Mouse (Mus musculus) layer of hippocampus, postnatal 36 days (tissue): Measurements from ENCODE around the gene Sptlc2. TPM values are rescaled to one million over a fixed set of nuclear protein-coding genes. Genes with fewer than 3 reads are reported as not detected.
"Not testable (repeated sequence)": the region's sequence is repeated elsewhere in the genome, so short reads cannot be mapped to it uniquely, and the experiment has no call there.

Experiments
- DNase-seq, 2 experiments: peaks; one replicate each; pipeline ENCODE4 v3.0.0; 2022
- total RNA-seq, 2 experiments: library from RNA; stranded (reverse); gene quantifications; 2 replicates each; pipeline ENCODE4 v1.2.3; 2021

Gene Sptlc2
- total RNA-seq, 2 experiments from 2014 or later, result 29.2 to 32.8 TPM

GRCm38 (mm10) chr12:87330213-87330612 lies 57.9 kb downstream of the Sptlc2 start:
- no peak for DNase-seq

- DNase-seq, result no peak
These were observed 60.1 kb downstream of the Sptlc2 start for GRCm38 (mm10) chr12:87328025-87328424.

DNA sequence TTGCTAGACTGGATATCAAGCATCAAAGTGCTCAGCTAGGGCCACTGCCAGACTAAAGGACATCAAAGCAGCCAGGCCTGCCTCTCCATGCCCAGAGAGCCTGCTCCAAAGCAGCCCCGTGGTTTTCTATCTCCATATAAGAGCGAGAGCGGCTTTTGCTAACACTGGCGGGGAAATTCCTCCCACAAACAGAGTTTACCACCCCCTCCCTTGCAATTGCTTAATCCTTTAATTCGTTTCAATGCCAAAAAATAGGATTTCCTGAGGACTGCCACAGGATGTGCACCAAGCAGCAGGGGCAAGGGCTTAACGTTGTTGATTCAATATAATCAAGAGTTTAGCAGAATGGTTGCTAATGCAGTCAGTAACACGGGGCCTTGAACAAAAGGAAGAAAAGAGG lies 60.5 kb downstream of the Sptlc2 start:
- DNase-seq, result no peak

- DNase-seq, result no peak
These were observed 62.7 kb downstream of the Sptlc2 start for GRCm38 (mm10) chr12:87325452-87325851.

- DNase-seq, result no peak
These were observed 68.9 kb downstream of the Sptlc2 start for GRCm38 (mm10) chr12:87319229-87319628.

GRCm38 (mm10) chr12:87317951-87318350 lies 70.2 kb downstream of the Sptlc2 start:
- DNase-seq, result no peak

DNA sequence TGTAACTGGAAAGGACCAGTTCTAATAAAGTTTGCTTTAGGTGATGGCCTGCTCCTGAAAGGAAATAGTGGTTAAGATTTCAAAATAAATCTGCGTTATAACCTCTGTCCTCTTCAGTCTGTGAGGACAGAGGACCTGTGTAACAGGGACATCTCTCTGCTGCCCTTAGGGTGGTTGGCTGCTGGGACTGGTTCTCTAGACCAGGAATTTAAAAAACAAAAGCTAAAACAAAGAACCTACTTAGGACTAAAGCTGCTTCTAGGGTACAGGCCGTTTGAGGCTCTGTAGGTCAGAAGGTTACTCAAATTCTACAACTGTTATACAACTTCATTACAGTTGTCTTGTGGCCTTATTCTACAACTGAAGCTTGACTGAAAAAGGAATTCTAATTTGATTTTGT lies 75.1 kb downstream of the Sptlc2 start:
- no peak for DNase-seq

DNA sequence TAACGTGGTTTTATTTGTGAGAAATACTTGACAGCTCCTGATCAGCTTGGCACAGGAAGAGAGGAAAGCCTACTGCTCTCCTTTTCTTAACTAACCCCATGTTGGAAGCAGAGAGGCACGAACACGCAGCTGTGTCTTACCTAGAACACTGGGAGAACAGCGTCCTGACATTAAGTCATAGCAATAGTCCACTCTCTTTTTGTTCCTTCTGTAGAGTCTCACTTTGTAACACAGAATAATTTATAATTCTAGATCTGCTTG lies 81.6 kb downstream of the Sptlc2 start:
- not testable (repeated sequence) for DNase-seq

- DNase-seq, result no peak
These were observed 82.2 kb downstream of the Sptlc2 start for GRCm38 (mm10) chr12:87305767-87306583.

GRCm38 (mm10) chr12:87301189-87301588 lies 87.0 kb downstream of the Sptlc2 start:
- no peak for DNase-seq

DNA sequence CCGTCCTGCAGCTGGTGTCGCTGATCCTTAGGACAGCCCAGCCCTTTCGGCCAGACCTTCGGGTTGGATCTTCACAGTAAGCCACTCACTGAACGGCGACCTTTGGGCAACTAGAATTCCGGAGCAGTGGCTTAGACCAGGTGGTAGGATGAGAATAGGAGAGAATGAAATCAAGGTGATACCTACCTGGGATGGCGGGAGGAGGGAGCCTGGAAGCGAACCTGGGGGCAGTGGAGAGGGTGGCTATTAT lies 87.8 kb downstream of the Sptlc2 start:
- DNase-seq, result no peak

DNA sequence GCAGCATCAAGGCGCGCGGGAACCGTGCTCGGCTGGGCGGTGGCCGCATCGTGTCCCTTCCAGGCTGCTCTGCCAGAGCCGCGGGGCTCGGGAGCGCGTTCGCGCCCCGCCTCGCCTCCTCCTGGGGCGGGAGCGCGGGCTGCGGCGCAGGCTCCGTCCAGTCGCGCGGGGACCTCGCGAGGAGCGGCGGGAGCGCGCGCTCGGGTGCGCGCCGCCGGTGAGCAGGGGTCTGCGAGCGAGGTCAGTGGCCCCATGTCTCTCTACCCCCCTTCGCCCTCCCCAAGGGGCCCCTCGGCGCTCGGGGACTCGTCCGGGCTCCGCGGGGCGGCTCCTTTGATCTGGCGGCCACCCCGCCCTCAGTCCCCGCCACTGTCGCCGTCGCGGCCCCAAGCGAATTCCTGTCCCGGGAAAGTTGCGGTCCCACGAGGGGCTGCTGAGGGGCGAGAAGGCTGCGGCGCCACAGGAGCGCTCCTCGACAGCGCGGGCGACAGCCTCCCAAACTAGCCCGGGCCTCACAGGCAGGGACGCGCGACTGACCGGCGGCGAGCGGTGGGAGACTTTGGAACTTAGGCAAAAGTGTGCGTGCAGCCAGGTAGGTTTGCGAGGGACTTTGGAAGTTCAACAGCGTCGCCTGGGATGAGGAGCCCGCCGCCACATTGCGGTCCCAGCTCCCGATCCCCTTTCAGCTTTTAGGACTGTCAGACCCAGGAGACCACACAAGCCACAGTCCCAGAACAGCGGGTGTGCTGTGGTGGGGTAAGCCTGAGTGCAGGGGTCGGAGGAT lies 88.3 kb downstream of the Sptlc2 start, which contains the start of gene Ism2:
Ism2 (minus strand) TSS at position 49 of the 784 bp plus-strand sequence.
- no peak for DNase-seq

GRCm38 (mm10) chr12:87299037-87299656 lies 89.0 kb downstream of the Sptlc2 start:
- no peak for DNase-seq

DNA sequence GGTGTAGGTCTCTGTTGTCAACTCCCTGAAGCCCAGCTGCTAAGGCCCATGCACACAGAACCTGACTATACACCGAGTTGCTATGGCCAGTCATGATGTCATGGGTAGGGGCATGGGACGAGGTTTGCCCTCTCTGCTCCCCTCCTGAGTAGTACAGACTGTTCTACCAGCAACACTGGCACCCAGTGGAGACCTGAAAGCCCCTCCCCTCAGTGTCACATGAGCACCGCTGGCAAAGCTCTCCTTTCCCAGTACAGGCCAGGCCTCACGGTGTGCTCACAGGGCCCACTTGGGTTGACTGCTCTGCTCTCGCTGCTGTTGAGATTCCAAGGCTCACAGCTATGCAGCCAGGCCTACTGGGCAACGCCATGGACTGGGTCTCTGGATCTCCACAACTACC lies 94.2 kb downstream of the Sptlc2 start:
- no peak for DNase-seq

DNA sequence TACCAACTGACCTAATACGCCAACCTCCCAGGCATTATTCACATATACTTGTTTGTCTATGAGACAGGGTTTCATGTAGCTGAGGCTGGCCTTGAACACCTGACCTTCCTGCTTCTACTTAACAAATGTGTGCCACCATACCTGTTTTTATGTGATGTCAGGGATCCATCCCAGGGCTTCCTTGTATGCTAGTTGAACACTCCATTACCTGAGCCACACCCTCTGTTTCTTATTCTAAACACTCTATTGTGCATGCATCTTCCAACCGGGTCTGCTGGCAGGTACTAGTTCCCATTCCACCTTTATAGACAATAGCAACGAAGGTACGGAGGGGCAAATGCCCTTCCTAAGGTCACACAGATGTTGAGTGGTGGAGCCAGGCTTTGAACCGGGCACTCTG lies 99.1 kb downstream of the Sptlc2 start:
- DNase-seq, result no peak

GRCm38 (mm10) chr12:87284726-87285125 lies 103.4 kb downstream of the Sptlc2 start:
- DNase-seq, result no peak

GRCm38 (mm10) chr12:87284268-87284667 lies 103.9 kb downstream of the Sptlc2 start:
- no peak for DNase-seq

GRCm38 (mm10) chr12:87283706-87284105 lies 104.4 kb downstream of the Sptlc2 start:
- no peak for DNase-seq

DNA sequence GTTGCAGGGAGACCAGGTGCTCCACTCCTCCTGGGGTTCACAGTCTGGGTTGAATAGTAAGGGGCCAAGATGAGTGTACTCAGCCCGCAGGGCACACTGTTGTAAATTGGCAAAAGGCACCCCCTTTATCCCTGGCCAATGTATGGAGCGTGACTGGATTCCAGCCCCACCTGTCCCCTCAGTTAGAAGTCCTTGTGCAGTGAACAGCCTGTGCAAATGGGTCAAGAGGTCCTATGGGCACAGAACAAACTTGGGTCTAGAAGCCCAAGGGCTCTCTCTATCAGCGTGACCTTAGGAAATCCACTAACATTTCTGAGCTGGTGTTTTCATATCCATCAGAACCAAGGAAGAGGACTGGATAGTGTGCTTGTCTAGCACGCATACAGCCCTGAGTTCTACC lies 105.4 kb downstream of the Sptlc2 start:
- no peak for DNase-seq

DNA sequence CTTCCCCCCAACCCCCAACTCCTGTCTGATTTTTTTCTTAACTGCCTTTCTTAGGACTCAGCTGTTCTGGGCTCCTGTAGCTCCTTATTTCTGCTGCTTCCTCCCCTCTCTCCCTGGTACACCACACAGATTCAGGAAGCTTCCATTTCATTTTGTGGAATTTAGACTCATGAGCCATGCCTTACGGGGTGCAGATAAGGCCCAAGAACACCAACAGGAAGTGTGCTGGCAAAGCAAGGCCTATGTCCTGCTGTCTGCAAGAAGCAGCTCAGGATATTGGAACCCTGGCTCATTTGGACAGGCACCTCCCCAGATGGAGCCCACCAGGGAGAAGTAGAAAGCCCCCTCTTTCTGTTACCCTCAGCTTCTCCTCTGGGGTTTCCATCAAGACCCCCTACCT lies 106.4 kb downstream of the Sptlc2 start:
- DNase-seq, result no peak

- no peak for DNase-seq
These were observed 108.3 kb downstream of the Sptlc2 start for GRCm38 (mm10) chr12:87279879-87280278.

DNA sequence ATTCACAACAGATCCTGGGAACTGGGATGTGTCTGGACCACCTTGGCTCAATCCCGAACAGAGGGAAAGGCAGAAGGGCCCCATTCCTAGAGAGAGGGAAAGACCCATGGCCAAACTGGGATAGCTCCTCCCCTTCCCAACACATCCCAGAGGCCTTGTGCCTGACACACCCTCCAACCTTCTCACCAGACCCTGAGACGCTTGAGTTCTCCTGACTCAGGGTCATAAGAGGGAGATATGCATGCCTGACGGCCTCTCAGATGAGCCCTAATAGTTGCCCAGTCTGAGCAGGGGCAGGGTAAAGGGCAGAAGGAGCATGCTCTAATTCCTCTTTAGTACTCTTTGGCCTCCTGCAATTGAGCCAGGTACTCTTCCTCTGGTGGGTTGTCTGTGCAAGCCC lies 108.8 kb downstream of the Sptlc2 start:
- DNase-seq, result no peak

DNA sequence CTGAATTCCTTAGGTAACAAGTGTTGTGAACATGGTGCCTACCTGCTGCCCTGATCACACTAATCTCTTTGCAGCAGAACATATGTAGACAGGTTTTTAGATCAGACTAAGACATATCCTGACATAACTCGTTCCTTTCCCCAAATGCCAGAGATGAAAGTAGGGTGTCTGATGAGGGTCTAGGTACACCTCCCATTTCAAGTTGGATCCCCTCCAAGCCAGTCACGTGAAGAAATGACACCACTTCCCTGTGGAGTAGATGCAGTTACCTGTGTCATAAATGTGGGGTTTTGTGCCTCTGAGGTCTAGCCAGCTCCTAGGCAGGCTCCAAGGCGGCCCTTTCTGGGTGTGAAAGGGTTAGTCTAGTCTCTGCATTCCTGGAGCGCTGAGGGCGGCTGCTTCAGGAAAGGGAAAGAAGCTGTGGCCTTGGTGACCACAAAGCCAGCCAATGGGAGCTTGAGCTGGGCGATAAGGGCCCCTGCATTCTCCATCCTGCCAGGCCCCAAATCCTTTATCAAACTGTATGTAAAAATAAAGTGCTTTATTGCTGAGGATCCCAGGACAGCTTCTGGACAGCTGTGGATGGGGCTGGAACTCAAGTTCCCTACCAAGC lies 109.9 kb downstream of the Sptlc2 start:
- no peak for DNase-seq
